Mouse (Mus musculus) embryonic facial prominence, embryonic 15.5 days (tissue): ENCODE results near the gene Gm14569. TPM values are rescaled to one million over a fixed set of nuclear protein-coding genes. Genes with fewer than 3 reads are reported as not detected.

Source experiments
- microRNA-seq: library from miRNA; unstranded; fragments of <30 nt; microRNA quantifications from one replicate; pipeline ENCODE4, GENCODE M21; 2016; ENCODE audit warnings: borderline number of aligned reads
- polyA plus RNA-seq: library from polyadenylated mRNA; unstranded; fragments of >200 nt; fragmentation: Nextera tagmentation; extraction: Ambion mirVana; gene quantifications from 2 replicates; pipeline ENCODE4 v1.2.1, GENCODE M21; 2015

The Gm14569 gene
- polyA plus RNA-seq, 1 experiment from 2014 or later = not detected

Small RNA genes lying within 50 kb of the gene (microRNA-seq; reads per million reads assigned to microRNA genes)
- gene Gm44485 = not detected

Other genes starting within 250 kb of the Gm14569 start
- gene Lonrf3, start 163.5 kb downstream of the Gm14569 start, polyA plus RNA-seq = 0.71 and 0.72 TPM in 2 replicates
- not detected in 2 replicates for gene Gm6268, start 90.5 kb downstream of the Gm14569 start, polyA plus RNA-seq
- gene Pgrmc1, start 106.4 kb upstream of the Gm14569 start, polyA plus RNA-seq = 292 and 321 TPM in 2 replicates
- 2.5 and 2.9 TPM in 2 replicates for gene Akap17b, start 153.6 kb upstream of the Gm14569 start, polyA plus RNA-seq